Mouse (Mus musculus) spleen, postnatal 36 days (tissue): ENCODE data around the gene Gm3468.
"Not testable (repeated sequence)": the region's sequence is repeated elsewhere in the genome, so short reads cannot be mapped to it uniquely, and the experiment has no call there.

Experiments
- DNase-seq, 2 experiments: peaks; one replicate each; pipeline ENCODE4 v3.0.0; 2022; ENCODE audit warnings: low spot score in 2 of 2, mixed read lengths in 1 of 2

The Gm3468 gene

DNA sequence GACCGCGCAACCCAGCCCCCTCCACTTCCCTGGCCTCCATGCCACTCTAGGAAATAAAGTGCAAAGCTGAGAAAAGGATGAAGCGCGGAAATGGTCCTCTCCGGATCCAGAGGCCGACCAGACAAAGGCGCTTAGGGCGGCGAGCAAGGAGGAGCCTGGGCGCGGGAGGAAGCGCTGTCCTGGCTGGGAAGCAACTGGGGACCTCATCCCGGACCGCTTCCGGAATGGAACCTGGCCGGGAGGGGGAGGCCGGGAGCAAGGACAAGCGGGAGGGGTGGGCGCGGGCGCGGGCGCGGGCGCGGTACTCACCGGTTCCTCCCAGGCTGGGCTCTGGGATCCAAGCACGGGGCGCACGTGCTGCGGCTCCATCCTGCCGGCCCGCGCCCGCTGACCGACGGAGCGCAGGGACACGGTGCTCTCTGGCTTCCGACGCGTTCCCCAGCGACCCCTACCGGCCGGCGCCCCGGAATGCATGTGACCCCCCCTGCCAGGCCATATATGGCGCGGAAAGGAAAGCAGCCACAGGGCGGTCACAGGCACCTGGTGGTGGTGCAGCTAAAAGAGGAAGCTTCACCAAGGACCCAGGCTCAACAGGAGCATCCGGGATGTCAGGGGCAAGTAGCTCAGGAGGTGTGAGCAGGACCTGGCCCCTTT is at the start of gene Gm3468:
Gm3468 (minus strand) TSS at position 394 of the 654 bp plus-strand sequence.
- not testable (repeated sequence) for DNase-seq

DNA sequence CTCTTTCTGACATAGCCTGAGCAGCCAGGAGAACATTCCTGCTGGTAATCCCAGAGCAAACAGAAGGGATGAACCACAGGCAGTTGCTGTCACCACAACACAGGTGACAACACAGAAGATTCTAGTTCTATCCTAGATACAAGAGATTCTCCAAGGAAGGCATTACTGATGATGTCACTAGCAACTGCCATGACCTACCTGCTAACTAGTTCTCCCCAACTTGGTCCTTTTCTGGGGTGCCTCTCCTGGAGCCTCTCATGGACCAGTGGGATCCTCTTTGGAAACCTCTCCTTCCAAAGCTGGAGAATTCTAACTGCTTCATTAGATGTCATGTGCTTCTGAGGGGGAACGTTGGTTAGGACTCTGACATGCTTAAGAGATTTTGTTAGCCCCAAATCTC is 17.2 kb upstream of the Gm3468 start, which contains the start of gene Gm3476:
Gm3476 (minus strand) TSS at position 101 of the 400 bp plus-strand sequence.
- DNase-seq, result not testable (repeated sequence)

DNA sequence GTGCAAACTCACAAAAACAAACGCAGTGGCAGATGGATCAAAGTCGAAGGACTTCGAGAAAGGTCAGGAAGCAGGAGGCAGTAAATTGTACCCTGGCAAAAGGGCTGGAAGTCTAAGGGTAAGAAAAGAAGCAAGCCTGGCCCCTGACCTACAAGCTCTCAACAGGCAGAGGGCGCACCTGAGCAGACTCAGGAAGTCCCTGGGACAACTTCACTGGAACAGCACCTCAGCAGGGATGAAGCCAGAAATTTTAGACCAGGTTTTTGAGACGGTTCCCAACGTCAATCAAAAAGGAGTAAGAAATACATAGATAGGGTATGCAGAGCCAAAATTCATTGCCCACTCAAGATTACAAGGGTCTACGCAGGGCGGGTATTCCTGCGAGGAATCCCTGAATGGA is 965 bp downstream of the Gm3468 start:
- DNase-seq, result not testable (repeated sequence)

DNA sequence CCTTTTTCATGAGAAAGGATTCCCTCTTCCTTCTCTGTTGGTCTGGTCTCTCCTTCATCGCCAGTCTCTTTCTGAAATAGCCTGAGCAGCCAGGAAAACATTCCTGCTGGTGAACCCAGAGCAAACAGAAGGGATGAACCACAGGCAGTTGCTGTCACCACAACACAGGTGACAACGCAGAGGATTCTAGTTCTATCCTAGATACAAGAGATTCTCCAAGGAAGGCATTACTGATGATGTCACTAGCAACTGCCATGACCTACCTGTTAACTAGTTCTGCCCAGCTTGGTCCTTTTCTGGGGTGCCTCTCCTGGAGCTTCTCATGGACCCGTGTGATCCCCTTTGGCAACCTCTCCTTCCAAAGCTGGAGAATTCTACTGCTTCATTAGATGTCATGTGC is 14.6 kb downstream of the Gm3468 start, which contains the start of gene Gm8206:
Gm8206 (minus strand) TSS at position 101 of the 400 bp plus-strand sequence.
- not testable (repeated sequence) for DNase-seq

DNA sequence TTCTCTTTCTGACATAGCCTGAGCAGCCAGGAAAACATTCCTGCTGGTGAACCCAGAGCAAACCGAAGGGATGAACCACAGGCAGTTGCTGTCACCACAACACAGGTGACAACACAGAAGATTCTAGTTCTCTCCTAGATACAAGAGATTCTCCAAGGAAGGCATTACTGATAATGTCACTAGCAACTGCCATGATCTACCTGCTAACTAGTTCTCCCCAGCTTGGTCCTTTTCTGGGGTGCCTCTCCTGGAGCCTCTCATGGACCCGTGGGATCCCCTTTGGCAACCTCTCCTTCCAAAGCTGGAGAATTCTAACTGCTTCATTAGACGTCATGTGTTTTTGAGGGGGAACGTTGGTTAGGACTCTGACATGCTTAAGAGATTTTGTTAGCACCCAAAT is 50.3 kb downstream of the Gm3468 start, which contains the start of gene Gm6337:
Gm6337 (minus strand) TSS at position 101 of the 400 bp plus-strand sequence.
- not testable (repeated sequence) for DNase-seq
